Mouse (Mus musculus) bone marrow macrophage, adult 2 months (primary cell): ENCODE results near the gene Ttc7. TPM values are rescaled to one million over a fixed set of nuclear protein-coding genes. Genes with fewer than 3 reads are reported as not detected.
A peak's percentile ranks its signal among the peaks of the same experiment; 100 is the strongest.

Experiments used
- H3K27ac ChIP-seq: 2 replicates; pipeline ENCODE4 v1.5.1; 2012; ENCODE audit warnings: low read depth, low read length; ENCODE audit not compliant: insufficient read depth
- H3K4me1 ChIP-seq: 2 replicates; pipeline ENCODE4 v1.6.1; 2012; ENCODE audit warnings: low read length; ENCODE audit not compliant: control insufficient read depth, insufficient read depth
- H3K4me3 ChIP-seq: 2 replicates; pipeline ENCODE4 v1.5.1; 2012; ENCODE audit warnings: mild to moderate bottlenecking, low read length, moderate library complexity; ENCODE audit not compliant: insufficient read depth
- CTCF ChIP-seq: IDR thresholded peaks from 2 replicates; pipeline ENCODE4 v1.5.1; 2012; ENCODE audit warnings: low read depth, mild to moderate bottlenecking, low read length, moderate library complexity
- POLR2A ChIP-seq: IDR thresholded peaks from 2 replicates; pipeline ENCODE4 v1.6.1; 2012; ENCODE audit warnings: mild to moderate bottlenecking, low read depth, low read length, borderline replicate concordance
- polyA plus RNA-seq: library from polyadenylated mRNA; stranded (reverse); fragments of >200 nt; gene quantifications from 2 replicates; pipeline ENCODE4 v1.2.4, GENCODE M21; 2012; ENCODE audit not compliant: missing spikeins, insufficient read depth, insufficient read length

Ttc7 gene
- polyA plus RNA-seq, 1 experiment: 93.3 TPM

- no peak overlapping the region for H3K4me3 ChIP-seq
- H3K4me1 ChIP-seq: peaks cover 19% of the 10 kb centered on the region
- H3K27ac ChIP-seq: 0 out of 2 replicates have a peak overlapping the region, but pooled peaks have one; percentile 9
- no peak for TF ChIP-seq POLR2A
- TF ChIP-seq CTCF: peak; percentile 17; the same call in 1 of the 2 replicates
Observed at GRCm38 (mm10) chr17:87312924-87313870, 30.5 kb downstream of the Ttc7 start.

DNA sequence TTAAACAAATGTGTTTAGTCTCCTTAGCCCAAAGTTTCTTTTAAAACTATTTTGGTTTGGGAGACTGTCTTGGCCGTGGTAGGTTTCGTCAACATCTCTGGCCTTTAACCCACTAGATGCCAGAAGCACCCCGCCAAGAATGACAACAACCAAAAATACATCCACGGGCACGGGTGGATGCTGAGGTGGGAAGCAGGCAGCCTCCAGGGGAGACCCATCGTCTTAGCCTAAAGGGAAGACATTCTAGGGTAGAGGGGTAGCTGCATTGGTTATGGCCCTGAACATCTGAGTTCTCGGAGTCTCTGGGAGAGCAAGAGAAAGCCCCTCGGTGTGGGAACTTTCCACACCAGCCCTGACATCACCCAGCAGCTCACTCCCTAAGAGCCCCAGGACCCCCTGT is 31.4 kb downstream of the Ttc7 start:
- peaks cover 19% of the 10 kb centered on the region for H3K4me1 ChIP-seq
- no peak overlapping the region for H3K4me3 ChIP-seq
- H3K27ac ChIP-seq: no peak overlapping the region
- no peak for TF ChIP-seq CTCF
- no peak for TF ChIP-seq POLR2A

GRCm38 (mm10) chr17:87314530-87314946 is 31.9 kb downstream of the Ttc7 start:
- no peak for TF ChIP-seq POLR2A
- TF ChIP-seq CTCF: no peak
- peaks cover 19% of the 10 kb centered on the region for H3K4me1 ChIP-seq
- H3K4me3 ChIP-seq: no peak overlapping the region
- 0 out of 2 replicates have a peak overlapping the region, but pooled peaks have one; percentile 58 for H3K27ac ChIP-seq

DNA sequence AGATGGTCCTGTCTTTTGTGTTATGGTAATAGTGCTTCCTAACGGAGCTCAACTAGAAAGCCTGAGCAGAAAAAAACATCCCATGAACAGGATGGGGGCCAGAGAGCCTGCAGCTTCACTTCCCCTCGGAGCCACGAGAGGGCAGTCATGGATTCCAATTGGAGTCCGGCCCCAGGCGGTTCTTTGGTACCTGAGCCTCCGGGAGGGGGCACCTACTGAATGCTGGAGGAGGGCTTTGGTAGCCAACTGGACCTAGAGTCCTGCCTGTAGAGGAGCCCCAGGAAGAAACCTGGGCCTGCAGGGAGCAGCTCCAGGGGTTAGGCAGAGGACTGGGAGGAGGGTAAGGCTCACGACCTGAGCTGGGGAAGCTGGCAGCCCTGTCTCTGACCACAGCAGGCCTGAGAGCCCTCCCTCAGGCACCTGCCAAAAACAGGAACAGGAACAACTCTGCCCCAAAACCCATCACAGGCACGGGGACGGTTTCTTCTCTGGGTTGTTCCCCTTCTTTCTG is 32.4 kb downstream of the Ttc7 start:
- Histone ChIP-seq H3K4me3 (peak overlapping the region; percentile 28; the same call in 1 of the 2 replicates), H3K27ac (peak overlapping the region; percentile 58), H3K4me1 (peaks cover 19% of the 10 kb centered on the region)
- TF ChIP-seq CTCF (peak; percentile 90), POLR2A (no peak)

- no peak overlapping the region for H3K27ac ChIP-seq
- H3K4me3 ChIP-seq: no peak overlapping the region
- TF ChIP-seq CTCF: no peak
- TF ChIP-seq POLR2A: no peak
- H3K4me1 ChIP-seq: peaks cover 19% of the 10 kb centered on the region
Observed at GRCm38 (mm10) chr17:87315891-87316763, 33.4 kb downstream of the Ttc7 start.

GRCm38 (mm10) chr17:87317271-87317670 is 34.6 kb downstream of the Ttc7 start:
- H3K4me3 ChIP-seq: no peak overlapping the region
- no peak for TF ChIP-seq CTCF
- TF ChIP-seq POLR2A: no peak
- H3K27ac ChIP-seq: no peak overlapping the region
- H3K4me1 ChIP-seq: peaks cover 19% of the 10 kb centered on the region

DNA sequence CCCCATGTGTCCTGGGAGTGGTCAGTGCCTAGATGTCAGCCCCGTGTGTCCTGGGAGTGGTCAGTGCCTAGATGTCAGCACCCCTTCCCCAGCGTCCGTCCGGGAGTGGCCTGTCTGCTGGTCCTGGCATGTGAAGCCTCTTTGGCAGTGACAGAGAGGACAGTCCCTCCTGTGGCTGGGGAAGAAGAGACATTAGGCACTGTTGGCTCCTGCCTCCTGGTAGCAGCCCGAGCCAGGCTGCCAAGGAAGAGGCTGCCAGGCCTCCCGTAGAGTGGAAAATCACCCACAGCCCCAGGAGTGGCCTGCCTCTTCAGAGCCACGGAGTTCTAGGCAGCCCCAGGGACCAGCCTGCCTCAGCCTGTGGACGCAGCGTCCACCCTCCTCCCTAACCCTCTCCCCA is 35.3 kb downstream of the Ttc7 start:
- H3K27ac ChIP-seq: no peak overlapping the region
- no peak for TF ChIP-seq CTCF
- TF ChIP-seq POLR2A: no peak
- H3K4me1 ChIP-seq: peaks cover 17% of the 10 kb centered on the region
- no peak overlapping the region for H3K4me3 ChIP-seq

DNA sequence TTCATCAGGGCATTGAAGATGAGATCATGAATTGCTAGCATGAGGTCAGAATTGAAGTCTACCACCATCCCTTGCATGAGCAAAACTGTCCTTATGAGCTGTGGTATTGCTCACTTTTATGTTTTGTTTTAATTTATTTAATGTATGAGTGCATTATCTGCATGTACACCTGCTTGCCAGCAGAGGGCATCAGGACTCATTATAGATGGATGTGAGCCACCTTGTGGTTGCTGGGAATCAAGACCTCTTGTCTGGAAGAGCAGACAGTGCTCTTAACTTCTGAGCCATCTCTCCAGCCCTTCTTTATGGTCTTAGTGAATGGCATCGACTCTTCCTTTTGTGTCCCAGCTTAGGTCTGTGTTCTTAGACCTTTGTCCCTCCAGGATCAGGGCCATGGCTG is 39.0 kb downstream of the Ttc7 start:
- TF ChIP-seq CTCF (no peak), POLR2A (no peak)
- Histone ChIP-seq H3K4me3 (no peak overlapping the region), H3K4me1 (peaks cover 5% of the 10 kb centered on the region), H3K27ac (no peak overlapping the region)

DNA sequence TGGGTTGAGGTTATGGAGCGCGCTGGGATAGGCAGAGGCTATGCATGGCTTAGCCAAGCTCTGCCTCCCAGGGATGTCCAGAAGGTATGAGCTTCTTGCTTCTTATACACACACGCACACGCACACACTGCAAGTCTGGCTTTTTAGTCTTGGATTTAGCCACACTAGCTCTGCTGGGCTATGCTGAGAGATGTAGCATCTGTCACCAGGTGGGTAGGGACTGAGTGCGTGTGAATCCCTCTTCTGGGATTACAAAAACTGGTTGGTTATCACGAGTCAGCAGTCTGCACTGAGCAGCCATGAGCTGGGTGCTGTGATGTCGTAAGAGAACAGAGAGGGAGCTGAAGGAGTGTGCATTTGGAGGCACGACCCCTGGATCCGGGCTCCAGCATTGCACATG is 40.5 kb downstream of the Ttc7 start:
- TF ChIP-seq POLR2A: no peak
- no peak for TF ChIP-seq CTCF

DNA sequence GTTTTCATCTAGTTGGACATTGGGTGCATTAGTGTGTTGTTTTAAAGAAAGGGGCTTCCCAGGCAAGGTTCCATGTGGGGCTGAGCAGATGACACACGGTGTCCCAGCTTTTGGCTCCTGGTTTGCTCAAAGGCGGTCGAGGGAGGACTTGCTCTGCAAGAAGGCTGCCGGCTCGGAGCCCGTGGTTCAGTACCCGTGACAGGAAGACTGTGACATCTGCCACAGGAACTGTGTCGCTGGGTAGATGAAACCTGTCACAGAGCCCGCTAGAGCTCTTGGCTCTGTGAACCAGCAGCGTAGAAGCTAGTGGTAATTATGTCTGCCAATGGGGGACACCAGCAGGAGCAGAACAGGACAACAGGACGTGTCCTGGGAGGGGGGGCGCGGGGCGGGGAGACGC is 42.8 kb downstream of the Ttc7 start:
- no peak overlapping the region for H3K4me3 ChIP-seq
- H3K4me1 ChIP-seq: peaks cover 22% of the 10 kb centered on the region
- no peak for TF ChIP-seq POLR2A
- TF ChIP-seq CTCF: no peak
- H3K27ac ChIP-seq: no peak overlapping the region

More for the DNA sequence above, 40.5 kb downstream of the Ttc7 start:
- H3K4me1 ChIP-seq: peaks cover 13% of the 10 kb centered on the region
- H3K4me3 ChIP-seq: no peak overlapping the region
- H3K27ac ChIP-seq: no peak overlapping the region
